Mouse (Mus musculus): ENCODE measurements around the gene Sebox.
A peak's percentile ranks its signal among the peaks of the same experiment; 100 is the strongest.
"Not testable (repeated sequence)": the region's sequence is repeated elsewhere in the genome, so short reads cannot be mapped to it uniquely, and the experiment has no call there.

Sebox gene

GRCm38 (mm10) chr11:78499004-78499403 is 4.2 kb upstream of the Sebox start, which contains the start of gene Vtn:
TSS of gene Vtn (plus strand) at chr11:78499091.
- no peak for DNase-seq

GRCm38 (mm10) chr11:78499543-78499942 is 3.7 kb upstream of the Sebox start:
- no peak for DNase-seq

- DNase-seq, result no peak
Measured at GRCm38 (mm10) chr11:78500623-78501202, 2.5 kb upstream of the Sebox start.

GRCm38 (mm10) chr11:78501529-78501928 is 1.7 kb upstream of the Sebox start:
- DNase-seq, result no peak

GRCm38 (mm10) chr11:78505430-78505829 is 2.2 kb downstream of the Sebox start:
- no peak for DNase-seq

DNA sequence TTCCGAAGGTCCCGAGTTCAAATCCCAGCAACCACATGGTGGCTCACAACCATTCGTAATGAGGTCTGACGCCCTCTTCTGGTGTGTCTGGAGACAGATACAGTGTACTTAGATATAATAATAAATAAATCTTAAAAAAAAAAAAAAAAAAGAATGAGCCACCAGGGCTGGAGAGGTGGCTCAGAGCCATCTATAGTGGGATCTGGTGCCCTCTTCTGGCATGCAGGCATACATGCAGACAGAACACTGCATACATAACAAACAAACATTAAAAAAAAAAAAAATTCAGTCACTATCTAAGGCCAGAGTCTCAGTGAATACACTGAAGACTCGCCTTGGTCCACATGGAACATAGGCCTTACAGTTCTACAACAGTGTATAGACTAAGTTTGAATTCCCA is 5.9 kb downstream of the Sebox start:
- peak in 1 of 2 experiments; percentile 39 for DNase-seq

GRCm38 (mm10) chr11:78512025-78512957 is 9.0 kb downstream of the Sebox start, which contains the start of the genes Tmem199 and Poldip2:
TSS of gene Tmem199 (minus strand) at chr11:78512172.
TSS of gene Poldip2 (plus strand) at chr11:78512193.
- peak; percentile 91 to 94 for DNase-seq

GRCm38 (mm10) chr11:78513106-78513790 is 10.0 kb downstream of the Sebox start:
- no peak for DNase-seq

- no peak for DNase-seq
Measured at GRCm38 (mm10) chr11:78515549-78516325, 12.5 kb downstream of the Sebox start.

DNA sequence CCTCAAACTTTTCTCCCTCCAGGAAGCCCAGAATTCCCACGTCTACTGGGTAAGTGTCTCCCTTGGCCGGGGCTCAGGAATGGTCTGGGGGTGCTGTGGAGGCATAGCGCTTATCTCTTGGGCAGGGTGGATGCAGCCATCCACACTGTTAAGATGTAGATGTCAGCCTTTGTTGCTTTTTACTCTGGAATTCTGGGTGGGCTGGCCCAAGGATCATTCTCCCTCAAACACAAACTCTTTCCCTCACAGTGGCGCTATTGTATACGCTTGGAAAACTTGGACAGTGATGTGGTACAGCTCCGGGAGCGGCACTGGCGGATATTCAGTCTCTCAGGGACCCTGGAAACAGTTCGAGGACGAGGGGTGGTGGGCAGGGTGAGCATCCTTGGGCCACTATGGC is 15.7 kb downstream of the Sebox start:
- no peak for DNase-seq

- DNase-seq, result no peak
Measured at GRCm38 (mm10) chr11:78521880-78522279, 18.6 kb downstream of the Sebox start.

DNA sequence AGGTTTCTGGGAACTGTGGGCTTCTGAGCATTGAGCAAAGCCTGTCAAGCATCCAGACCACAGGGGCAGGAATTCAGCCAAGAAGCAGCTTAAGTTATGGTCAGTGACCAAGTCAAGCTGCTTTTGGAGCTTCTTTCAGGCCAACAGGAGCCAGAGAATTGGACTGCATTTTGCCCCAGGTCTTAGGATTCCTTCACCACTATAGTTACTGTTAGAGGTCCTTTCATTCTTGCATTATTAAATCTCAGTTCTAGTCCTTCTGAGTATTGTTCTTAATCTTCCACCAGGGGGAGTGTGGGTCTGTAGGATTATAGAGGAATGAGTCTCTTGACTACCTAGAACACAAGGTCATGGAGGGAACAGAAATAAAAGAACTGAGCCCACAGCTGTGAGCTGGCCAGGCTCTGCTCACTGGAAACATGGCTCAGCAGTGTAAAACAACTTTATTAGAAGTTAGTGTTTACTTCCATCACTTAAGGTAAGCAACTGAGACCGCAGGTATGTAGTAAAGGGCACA is 19.3 kb downstream of the Sebox start:
- DNase-seq, result no peak

GRCm38 (mm10) chr11:78523241-78523955 is 20.2 kb downstream of the Sebox start:
- DNase-seq, result peak; percentile 51 to 79

GRCm38 (mm10) chr11:78524838-78525237 is 21.6 kb downstream of the Sebox start:
- peak; percentile 59 to 78 for DNase-seq

GRCm38 (mm10) chr11:78528714-78529113 is 25.5 kb downstream of the Sebox start:
- DNase-seq, result no peak

- no peak for DNase-seq
Measured at GRCm38 (mm10) chr11:78530001-78530400, 26.8 kb downstream of the Sebox start.

GRCm38 (mm10) chr11:78531046-78531445 is 27.8 kb downstream of the Sebox start:
- DNase-seq, result peak; percentile 52 to 56

- DNase-seq, result not testable (repeated sequence)
Measured at GRCm38 (mm10) chr11:78531515-78531914, 28.3 kb downstream of the Sebox start.

- no peak for DNase-seq
Measured at GRCm38 (mm10) chr11:78534516-78534915, 31.3 kb downstream of the Sebox start.

DNA sequence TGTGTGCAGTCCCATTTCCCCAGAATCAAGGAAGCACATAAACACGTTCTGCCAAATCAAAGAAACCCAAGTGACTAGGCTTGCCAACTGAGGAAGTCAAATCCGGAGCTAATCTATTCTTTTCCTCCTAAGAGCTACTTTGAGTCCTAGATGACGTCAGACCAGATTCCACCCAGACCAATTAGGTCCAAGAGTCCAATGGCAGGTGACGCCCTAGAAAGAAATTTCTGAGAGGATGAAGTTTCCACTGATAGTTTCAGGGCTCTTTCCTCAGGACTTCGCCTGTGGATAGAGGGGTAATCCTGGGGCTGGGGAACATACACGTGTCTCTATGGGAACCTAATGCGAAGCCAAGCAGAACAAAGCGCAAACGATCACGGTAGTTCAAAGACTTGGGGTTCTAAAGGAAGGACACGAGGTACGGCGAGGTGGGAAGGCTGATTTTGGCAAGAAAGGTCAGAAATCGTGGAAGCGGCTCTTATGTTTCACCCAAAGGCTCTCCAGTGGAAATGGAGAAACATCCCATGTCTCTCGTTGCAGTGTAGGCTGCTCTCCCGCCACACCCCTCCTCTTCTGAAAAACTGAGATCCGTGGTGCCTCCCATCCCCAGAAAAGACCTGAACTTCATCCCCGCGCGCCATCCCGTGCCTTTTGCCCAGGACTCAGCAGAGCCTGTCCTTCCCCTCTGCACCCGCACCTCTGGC is 32.3 kb downstream of the Sebox start:
- peak in 1 of 2 experiments; percentile 66 for DNase-seq

Measured in lung, postnatal 4 days (tissue).